Mouse (Mus musculus): Measurements from ENCODE around the gene Tnpo2. TPM values are rescaled to one million over a fixed set of nuclear protein-coding genes. Genes with fewer than 3 reads are reported as not detected.

The Tnpo2 gene
- total and polyA plus RNA-seq, 3 experiments, result 29.2 to 86.8 (median 62.3) TPM

DNA sequence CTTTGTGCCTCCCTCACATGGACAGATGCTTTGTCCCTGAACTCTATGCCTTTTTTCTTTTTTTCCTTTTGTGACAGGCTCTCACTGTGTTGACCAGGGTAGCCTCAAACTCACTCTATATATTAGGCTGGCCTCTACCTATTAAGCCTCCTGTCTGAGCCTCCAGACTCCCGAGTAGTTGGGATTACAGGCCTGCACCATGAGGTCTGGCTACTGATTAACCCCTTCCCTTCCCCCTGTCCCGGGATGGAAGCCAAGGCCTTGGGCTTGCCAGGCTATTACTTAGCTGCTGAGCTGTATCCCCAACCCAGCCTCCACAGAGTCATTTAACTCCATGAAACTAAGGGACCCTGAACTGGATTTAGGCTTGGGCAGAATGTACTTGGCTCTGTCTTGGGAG lies 28.5 kb downstream of the Tnpo2 start:
- H3K4me3 ChIP-seq (ENCODE audit: control insufficient read depth in 1 of 2, insufficient read depth in 1 of 2, low read depth in 2 of 2, low read length in 2 of 2), result no peak overlapping the region
- H3K9ac ChIP-seq (ENCODE audit: control insufficient read depth, low read depth, low read length, poor library complexity, severe bottlenecking), result no peak overlapping the region
- H3K4me1 ChIP-seq (ENCODE audit: control insufficient read depth in 1 of 2, insufficient read depth in 2 of 2, low read length in 2 of 2), result no peaks in the 10 kb centered on the region
- H3K36me3 ChIP-seq (ENCODE audit: control insufficient read depth in 1 of 2, insufficient read depth in 2 of 2, low read length in 2 of 2), result no peaks in the 10 kb centered on the region; a peak in 1 of 4 replicates
- H3K79me2 ChIP-seq (ENCODE audit: control insufficient read depth, insufficient read depth, low read length, poor library complexity), result 0 out of 2 replicates have a peak, but pooled peaks cover under 1% of the 10 kb centered on the region
- H3K27me3 ChIP-seq (ENCODE audit: control insufficient read depth in 1 of 2, insufficient read depth in 2 of 2, low read length in 2 of 2), result no peaks in the 10 kb centered on the region
- no peak overlapping the region for H3K27ac ChIP-seq (ENCODE audit: control insufficient read depth, low read depth, low read length)
- DNase-seq (ENCODE audit: low read depth, low spot score), result no peak
- TF ChIP-seq CHD1 (IDR thresholded peaks at IDR 0.05; ENCODE audit: low read depth, low read length) (no peak), RCOR1 (IDR thresholded peaks at IDR 0.05; ENCODE audit: low read depth, low read length) (no peak), E2F4 (IDR thresholded peaks at IDR 0.05; ENCODE audit: borderline replicate concordance, low read depth, low read length) (no peak), MYC (IDR thresholded peaks at IDR 0.05; ENCODE audit: low read depth, low read length) (no peak), USF1 (IDR thresholded peaks at IDR 0.05; ENCODE audit: low read depth, low read length) (no peak), POLR2A (IDR thresholded peaks at IDR 0.05; ENCODE audit: control insufficient read depth in 1 of 2, insufficient read depth in 1 of 2, low read depth in 1 of 2, low read length in 2 of 2, poor library complexity in 1 of 2) (no peak), MAFK (IDR thresholded peaks at IDR 0.05; ENCODE audit: borderline replicate concordance, low read depth, low read length) (no peak), ZNF384 (IDR thresholded peaks at IDR 0.05; ENCODE audit: low read depth, low read length) (no peak), UBTF (IDR thresholded peaks at IDR 0.05; ENCODE audit: borderline replicate concordance, insufficient read depth, low read depth, low read length) (no peak), JUND (IDR thresholded peaks at IDR 0.05; ENCODE audit: low read depth, low read length) (no peak), ELF1 (IDR thresholded peaks at IDR 0.05; ENCODE audit: low read depth, low read length) (no peak), POLR2AphosphoS5 (IDR thresholded peaks at IDR 0.05; ENCODE audit: borderline replicate concordance, low read depth, low read length) (no peak), POLR2AphosphoS2 (IDR thresholded peaks at IDR 0.05; ENCODE audit: low read length) (no peak), BHLHE40 (IDR thresholded peaks at IDR 0.05; ENCODE audit: borderline replicate concordance, low read depth, low read length) (no peak), TBP (IDR thresholded peaks at IDR 0.05; ENCODE audit: low read depth, low read length) (no peak), TAL1 (IDR thresholded peaks at IDR 0.05; ENCODE audit: low read length) (no peak), USF2 (IDR thresholded peaks at IDR 0.05; ENCODE audit: borderline replicate concordance in 1 of 2, insufficient read depth in 1 of 2, low read depth in 1 of 2, low read length in 2 of 2) (no peak)
- H3K9me3 ChIP-seq (replicated peaks; ENCODE audit: insufficient read depth, low read length), result no peaks in the 10 kb centered on the region

GRCm38 (mm10) chr8:85067155-85067554 lies 30.4 kb downstream of the Tnpo2 start:
- H3K36me3 ChIP-seq (ENCODE audit: control insufficient read depth in 1 of 2, insufficient read depth in 2 of 2, low read length in 2 of 2), result peaks cover 0 to 8% of the 10 kb centered on the region in 2 experiments; a peak in 3 of 4 replicates
- DNase-seq (ENCODE audit: low read depth, low spot score), result no peak
- TF ChIP-seq ZNF384 (IDR thresholded peaks at IDR 0.05; ENCODE audit: low read depth, low read length), result no peak
- no peak for TF ChIP-seq TAL1 (IDR thresholded peaks at IDR 0.05; ENCODE audit: low read length)
- TF ChIP-seq NRF1 (IDR thresholded peaks at IDR 0.05; ENCODE audit: insufficient read depth, low read depth, low read length, poor library complexity, severe bottlenecking), result no peak
- no peak for TF ChIP-seq GABPA (IDR thresholded peaks at IDR 0.05; ENCODE audit: low read depth, low read length)
- no peak for TF ChIP-seq MYC (IDR thresholded peaks at IDR 0.05; ENCODE audit: low read depth, low read length)
- TF ChIP-seq E2F4 (IDR thresholded peaks at IDR 0.05; ENCODE audit: borderline replicate concordance, low read depth, low read length), result no peak
- no peak for TF ChIP-seq USF2 (IDR thresholded peaks at IDR 0.05; ENCODE audit: borderline replicate concordance in 1 of 2, insufficient read depth in 1 of 2, low read depth in 1 of 2, low read length in 2 of 2)
- no peak for TF ChIP-seq RAD21 (IDR thresholded peaks at IDR 0.05; ENCODE audit: low read depth, low read length)
- no peak for TF ChIP-seq MEF2A (IDR thresholded peaks at IDR 0.05; ENCODE audit: extremely low read depth, insufficient replicate concordance, low read depth, low read length, poor library complexity, severe bottlenecking)

More at GRCm38 (mm10) chr8:85067155-85067554, 30.4 kb downstream of the Tnpo2 start:
- H3K9ac ChIP-seq (ENCODE audit: control insufficient read depth, low read depth, low read length, poor library complexity, severe bottlenecking), result no peak overlapping the region
- no peak overlapping the region for H3K4me3 ChIP-seq (ENCODE audit: control insufficient read depth in 1 of 2, insufficient read depth in 1 of 2, low read depth in 2 of 2, low read length in 2 of 2)
- no peak overlapping the region for H3K27ac ChIP-seq (ENCODE audit: control insufficient read depth, low read depth, low read length)
- H3K4me1 ChIP-seq (ENCODE audit: control insufficient read depth in 1 of 2, insufficient read depth in 2 of 2, low read length in 2 of 2), result peaks cover 2 to 9% of the 10 kb centered on the region in 2 experiments; a peak in 3 of 4 replicates
- peaks cover 5% of the 10 kb centered on the region for H3K79me2 ChIP-seq (ENCODE audit: control insufficient read depth, insufficient read depth, low read length, poor library complexity)
- no peaks in the 10 kb centered on the region for H3K27me3 ChIP-seq (ENCODE audit: control insufficient read depth in 1 of 2, insufficient read depth in 2 of 2, low read length in 2 of 2)
- no peaks in the 10 kb centered on the region for H3K9me3 ChIP-seq (replicated peaks; ENCODE audit: insufficient read depth, low read length)
